Mouse (Mus musculus) cerebellum, postnatal 36 days (tissue): ENCODE results near the gene Map3k12.

Source experiments
- DNase-seq, 2 experiments: peaks; one replicate each; pipeline ENCODE4 v3.0.0; 2021 to 2022; ENCODE audit warnings: mixed read lengths in 2 of 2

Gene Map3k12

DNA sequence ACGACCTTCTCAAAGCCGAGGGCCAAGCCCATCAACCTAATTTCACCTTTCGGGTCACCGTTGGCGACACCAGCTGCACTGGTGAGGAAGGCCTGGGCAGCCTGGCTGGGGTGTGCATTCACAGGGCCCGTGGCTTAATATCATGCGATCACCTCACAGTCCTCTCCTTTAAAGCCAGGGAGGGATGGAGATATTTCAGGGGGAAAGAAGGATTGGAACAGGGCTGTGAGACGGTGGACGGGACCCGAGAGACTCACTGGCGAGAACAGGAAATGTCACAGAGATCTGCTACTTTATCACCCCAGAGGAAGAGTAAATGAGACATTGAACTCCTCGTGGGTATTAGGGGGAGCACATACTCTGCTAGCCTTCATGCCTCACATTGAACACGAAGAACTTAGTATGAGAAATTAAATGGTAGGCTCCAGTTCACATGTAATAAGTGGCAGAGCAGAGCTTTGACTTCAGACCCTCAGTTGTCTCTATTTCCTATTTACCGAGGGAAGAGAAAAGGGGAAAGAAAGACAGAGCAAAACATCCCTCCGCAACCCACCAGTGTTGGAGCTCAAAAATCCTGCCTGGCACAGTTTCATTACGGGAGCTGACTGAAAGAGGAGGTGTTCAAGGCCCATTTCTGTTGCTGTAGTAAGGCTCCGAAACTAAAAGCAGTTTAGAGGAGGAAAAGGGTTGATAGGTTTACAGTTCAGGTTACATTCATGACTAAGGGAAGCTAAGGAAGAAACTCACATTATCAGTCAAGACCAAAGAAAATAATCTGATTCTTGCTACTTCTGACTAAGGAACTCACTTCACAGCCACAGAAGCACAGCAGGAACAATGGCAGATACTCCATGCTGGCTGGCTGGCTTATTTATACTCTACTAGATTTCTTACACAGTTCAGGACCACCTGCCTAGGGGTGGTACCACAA, 2.6 kb upstream of the Map3k12 start:
- no peak for DNase-seq

DNA sequence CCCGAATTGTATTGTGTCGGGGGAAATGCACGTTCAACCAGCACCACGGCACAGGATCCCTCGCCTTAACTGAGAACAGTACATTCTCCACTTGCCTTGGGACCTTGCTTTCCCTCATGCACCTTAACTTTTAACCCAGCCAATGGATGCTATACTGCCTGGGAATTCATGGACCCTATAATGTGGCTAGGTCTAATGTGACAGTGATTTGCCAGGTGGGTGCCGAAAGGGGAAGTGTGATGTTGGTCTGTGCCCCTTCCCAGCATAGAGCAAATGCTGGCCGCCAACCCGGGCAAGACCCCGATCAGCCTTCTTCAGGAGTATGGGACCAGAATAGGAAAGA, 2.0 kb upstream of the Map3k12 start:
- DNase-seq, result no peak

DNA sequence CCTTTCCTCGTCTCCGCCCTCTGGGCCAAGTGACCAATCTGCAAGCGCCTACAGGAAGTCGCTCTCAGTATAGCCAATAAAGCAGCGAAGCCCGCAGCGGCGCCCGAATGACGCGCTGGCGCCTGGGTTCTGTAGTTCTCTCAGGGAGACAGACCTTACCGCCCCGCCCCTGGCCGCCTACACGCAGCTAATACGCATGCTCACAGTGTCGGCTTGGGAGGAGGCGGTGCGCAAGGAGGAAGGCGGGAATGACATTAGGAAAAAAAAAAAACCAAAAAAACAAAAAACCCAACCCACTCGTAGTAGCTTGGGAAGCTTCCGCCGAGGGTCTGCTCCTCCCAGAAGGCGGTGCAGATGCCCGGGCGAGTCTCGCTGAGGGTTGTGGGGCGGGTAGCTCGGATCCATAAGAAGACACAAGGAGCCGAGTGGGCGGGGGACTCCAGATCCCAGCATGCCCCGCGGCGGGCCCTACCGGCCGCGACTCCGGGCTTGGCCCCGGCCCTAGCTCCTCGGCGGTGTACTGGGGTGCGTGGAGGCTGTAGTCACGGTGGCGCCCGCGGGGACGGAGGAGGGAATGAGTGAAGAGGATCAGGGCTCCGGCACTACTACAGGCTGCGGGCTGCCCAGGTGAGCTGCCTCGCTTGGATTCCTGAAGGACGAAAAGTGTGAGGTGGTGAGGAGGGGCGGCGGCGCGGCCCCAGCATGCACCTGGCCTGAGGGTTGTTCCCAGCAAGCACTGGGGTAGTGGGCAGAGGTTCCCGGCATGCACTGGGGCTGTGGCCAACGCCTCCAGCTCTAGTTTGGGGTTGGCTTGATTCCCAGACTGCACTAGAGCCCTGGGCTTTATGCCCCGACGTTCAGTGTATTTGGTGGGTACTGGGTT, 1.4 kb upstream of the Map3k12 start, which contains the start of gene Tarbp2:
Gene Tarbp2 (plus strand): TSS at position 217 of the 883 bp plus-strand sequence.
- DNase-seq, result peak; percentile 99

DNA sequence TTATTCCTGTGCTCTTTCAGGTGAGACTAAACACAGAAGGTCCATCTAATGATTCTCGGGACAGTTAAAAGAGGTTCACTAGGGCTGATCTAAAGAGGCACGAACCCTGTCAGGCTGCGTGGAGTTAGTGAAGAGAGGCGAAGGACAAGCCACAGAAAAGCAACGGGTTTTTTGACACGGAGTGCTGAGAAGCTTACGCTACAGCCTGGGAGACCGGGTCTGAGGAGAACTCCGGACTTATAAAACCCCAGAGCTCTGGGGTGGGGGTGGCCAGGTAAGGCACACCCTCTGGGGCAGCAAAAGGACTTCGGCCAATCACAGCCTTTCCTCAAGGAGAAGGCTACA, 739 bp upstream of the Map3k12 start:
- DNase-seq, result no peak

DNA sequence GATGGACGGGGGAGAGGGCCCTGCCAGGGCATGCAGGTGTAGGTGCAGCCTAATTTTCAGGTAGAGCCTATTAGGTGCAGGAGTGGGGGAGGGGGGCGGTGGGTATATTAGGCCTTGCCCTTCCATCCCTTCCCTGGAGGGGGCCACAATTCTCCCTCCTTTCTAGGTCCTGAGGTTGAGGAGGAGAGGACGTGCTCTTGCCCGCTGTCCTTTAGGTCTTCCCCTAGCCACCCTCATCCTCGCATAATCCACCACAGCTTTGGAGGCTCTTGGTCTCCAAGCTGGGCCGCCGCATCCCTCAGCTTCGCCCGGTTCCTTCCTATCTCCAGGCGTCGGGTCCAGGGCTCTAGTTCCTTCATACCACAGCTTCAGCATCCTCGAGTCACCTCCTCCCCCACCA, 571 bp downstream of the Map3k12 start:
- peak; percentile 59 to 63 for DNase-seq

DNA sequence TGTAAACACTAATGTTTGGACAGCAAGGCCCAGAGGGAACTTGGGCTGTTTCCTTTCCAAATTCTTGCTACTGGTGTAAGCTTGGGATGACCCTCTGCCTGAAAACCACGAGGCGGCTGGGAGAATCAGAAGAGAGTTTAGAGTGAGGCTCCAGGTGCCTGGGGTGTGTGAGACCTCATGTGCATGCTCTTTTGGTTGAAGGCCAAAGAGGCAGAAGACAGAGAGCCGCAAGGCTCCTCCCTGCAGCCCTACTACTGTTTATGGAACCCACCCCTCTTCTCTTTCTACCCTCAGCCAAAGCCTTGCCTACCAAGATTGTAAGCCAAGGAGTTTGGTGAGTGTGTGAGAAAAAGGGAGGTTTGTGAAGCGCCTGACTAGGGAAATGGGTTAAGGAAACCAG, 1.1 kb downstream of the Map3k12 start:
- no peak for DNase-seq

DNA sequence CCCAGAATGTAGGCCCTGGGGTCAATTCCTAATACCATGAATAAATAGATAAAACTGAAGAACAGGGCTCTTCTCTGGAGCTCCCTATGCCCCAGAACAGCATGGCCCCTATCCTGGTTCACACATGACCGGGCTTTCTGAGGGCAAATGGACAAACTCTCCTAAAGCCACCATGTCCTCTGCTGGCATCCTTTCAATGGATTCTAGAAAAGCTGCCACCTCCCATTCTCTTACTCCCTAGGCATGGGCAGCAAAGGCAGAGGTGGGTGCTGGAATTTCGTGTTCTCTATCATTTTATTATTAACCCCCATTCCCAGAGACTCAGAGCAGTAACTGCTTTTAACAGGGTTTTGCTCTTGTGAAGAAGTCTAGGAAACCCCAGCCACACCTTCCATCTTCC, 1.6 kb downstream of the Map3k12 start:
- no peak for DNase-seq

DNA sequence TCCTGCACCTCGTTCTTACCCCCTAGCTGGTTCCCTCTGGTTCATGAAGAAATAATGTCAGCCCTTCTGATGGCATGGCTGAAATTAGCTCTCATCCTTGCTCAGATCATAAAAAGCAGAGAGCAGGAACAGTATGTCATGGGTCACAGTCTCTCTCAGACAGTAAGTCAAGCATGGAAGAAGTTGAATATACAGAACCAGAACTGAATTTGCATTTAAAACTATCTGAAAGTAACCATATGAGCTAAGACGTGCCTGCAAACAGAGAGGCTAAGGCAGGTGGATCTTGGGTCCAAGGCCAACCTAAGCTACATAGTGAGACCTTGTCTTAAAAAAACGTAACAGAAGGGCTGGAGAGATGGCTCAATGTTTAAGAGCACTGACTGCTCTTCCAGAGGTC, 3.9 kb downstream of the Map3k12 start:
- DNase-seq, result no peak

DNA sequence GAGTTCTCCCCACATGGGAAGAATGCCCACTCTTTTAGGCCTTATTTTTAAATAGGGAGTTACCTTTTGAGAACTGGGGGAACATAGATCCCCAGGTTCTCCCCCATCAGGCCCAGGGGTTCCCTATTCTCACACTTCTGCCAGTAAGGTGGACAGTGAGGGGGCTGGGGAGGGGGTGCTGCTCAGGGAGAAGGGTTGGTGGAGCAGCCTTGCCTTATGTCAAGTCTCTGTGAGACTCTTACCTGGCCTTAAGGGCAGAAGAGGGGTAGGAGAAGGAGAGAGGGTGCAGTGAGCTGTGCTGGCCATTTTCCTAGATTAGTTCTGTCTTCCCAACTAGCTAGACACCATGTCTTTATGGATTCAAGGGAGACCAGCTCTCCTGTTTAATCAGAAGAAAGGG, 4.4 kb downstream of the Map3k12 start:
- no peak for DNase-seq

DNA sequence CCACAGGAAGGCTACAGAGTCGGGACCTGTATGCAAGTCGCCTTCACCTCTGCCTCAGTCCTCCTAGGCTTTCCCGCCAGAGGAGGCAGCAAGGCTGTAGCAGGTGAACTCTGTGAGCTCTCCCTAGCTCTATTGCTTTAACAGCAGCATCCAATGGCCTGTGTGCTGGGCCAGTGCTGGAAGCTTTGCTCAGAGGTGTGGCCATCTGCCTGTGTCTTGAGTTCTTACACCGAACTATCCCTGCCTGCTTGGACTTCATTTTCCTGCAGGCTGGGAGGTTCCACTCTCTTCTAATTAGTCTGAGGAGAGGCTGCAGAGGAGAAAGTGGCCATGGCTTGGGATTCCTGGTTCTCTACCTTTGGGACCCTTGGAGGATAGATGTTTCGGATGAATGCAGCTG, 4.9 kb downstream of the Map3k12 start:
- DNase-seq, result no peak

DNA sequence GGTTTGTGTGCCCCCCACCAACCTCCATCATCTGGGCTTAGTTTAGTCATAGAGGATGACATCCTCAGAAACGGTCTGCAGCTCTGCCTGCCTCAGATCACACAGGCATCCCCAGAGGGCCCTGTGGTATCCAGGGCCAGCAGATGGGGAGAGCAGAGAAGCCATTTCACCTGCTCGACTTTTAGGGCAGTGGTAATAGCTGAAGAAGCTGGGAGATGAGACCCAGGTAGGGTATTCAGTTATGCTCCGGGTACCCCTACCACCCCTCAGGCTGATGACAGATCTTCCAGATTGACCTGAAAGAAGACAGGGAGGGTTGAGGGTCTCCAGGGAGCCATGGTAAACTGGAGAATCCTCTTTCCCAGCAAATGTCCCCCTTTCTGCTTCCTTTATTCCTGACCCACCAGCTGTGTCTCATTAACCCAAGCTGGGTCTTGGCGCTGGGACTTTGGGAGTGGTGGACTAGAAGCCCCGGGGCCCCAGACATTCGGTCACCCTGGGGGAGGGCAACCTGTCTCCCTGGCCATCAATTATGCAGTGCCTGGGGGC, 5.5 kb downstream of the Map3k12 start:
- DNase-seq, result no peak

DNA sequence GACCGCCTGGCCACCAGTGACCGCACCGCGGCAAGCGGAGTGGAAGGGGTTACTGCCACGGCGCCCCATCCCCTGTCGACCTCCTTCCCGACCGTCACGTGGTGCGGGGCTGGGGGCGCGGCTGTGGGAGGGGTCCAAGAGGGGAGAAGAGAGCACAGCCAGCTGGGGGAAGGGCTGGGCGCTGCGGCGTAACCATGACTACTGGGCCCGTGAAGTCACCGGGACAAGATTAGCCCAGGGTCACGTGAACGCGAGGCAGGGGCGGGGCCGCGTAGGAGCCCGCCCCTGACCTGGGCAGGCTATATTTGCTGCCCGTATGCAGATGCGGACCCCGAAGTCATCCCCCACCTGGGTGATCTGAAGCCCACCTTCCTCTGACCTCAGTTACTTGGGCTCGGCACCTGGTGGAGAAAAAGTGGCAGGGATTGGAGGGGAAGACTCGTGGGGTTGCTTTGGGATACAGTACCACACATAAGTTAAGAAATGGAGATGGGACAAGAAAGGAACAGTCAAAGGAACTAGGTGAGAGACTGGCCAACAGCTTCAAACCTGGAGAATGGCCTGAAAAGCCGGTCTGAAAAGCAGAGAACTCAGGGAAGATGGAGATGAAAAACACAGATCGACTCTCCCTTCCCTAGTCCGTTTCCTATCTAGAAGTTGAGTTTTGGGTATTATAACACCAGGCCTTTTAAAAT, 6.1 kb downstream of the Map3k12 start:
- DNase-seq, result peak; percentile 76 to 83

DNA sequence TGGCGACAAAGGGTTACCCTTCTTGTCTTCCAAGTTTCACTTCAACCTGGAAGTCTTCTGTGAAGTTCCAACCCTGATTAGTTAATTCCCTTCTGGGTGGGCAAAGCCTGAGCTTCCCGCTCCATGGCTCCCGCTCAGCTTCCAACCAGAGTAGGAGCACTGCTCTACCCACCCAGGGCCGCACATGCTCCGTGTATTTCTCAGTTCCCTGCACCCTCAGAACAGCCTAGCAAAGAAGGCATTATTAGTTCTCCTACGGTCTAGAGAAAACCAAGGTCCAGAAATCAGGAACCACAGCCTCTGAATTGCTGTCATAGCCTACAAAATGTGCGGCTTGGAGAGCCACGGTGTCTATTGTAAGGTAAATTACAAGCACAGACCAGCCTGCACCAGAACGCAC, 6.8 kb downstream of the Map3k12 start:
- DNase-seq, result no peak

DNA sequence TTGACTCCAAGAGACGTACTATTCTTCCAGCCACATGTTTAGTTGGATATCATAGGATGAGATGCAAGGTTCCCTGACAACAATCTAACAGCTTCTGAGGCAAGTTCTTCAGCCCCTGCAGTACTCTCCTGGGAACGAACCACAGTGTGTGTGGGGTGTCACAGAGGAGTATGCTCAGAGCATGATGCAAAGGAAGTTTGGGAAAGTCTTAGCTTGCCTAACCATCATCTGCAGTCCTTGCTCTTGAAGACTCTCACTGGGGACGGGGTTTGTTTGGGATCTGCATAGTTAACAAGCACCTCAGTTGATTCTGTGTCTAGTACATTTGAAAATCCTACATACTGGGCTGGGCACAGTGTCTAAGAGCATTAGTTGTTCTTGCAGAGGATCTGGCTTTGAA, 8.5 kb downstream of the Map3k12 start:
- DNase-seq, result no peak

DNA sequence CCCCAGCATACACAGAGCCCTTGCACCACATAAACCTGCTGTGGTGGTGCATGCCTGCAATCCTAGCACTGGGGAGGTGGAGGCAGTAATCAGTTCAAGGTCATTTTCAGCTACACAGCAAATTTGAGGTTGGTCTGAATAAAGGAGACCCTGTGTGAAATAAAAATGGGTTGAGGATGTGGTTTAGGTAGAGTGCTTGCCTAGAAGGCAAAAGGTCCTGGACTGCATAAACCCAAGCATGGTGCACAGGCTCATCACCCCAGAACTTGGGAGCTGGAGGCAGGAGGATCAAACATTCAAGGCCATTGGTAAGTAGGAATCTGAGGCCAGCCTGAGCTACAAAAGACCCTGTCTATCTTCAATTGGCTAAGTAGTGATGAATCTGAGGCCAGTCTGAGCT, 9.3 kb downstream of the Map3k12 start:
- no peak for DNase-seq

DNA sequence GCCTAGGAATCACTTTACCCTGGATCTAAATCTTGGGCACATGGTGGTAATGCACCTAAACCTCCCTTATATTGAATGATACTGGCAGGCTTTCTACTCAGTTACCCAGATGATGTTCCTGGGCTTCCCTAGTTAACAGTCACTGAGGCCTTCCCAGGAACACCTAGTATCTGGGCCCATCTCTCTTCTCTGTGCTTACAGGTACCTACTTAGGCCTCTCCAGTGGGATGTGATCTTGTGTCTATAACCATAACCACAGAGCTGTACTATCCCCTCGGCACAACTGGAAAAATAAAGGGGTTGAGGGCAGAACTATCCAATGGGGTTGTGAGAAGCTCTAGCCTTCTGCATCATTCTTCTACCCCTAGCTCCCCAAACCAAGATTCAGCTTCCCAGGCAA, 10.0 kb downstream of the Map3k12 start:
- DNase-seq, result no peak

DNA sequence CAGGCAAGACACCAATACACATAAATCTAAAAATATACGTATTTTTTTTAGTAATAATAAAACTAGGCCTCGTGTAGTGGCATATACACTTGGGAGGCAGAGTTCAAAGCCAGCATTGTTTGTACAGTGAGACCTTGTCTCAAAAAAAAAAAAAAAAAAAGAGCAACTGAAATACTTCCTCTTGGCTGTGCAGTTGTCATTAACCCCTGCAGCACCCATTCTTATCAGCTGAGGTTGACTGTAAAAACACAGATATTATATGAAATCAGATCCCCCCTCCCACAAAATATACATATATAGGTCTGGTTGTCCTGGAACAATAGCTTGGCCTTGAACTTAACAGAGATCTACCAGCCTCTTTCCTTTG, 10.4 kb downstream of the Map3k12 start:
- DNase-seq, result no peak

DNA sequence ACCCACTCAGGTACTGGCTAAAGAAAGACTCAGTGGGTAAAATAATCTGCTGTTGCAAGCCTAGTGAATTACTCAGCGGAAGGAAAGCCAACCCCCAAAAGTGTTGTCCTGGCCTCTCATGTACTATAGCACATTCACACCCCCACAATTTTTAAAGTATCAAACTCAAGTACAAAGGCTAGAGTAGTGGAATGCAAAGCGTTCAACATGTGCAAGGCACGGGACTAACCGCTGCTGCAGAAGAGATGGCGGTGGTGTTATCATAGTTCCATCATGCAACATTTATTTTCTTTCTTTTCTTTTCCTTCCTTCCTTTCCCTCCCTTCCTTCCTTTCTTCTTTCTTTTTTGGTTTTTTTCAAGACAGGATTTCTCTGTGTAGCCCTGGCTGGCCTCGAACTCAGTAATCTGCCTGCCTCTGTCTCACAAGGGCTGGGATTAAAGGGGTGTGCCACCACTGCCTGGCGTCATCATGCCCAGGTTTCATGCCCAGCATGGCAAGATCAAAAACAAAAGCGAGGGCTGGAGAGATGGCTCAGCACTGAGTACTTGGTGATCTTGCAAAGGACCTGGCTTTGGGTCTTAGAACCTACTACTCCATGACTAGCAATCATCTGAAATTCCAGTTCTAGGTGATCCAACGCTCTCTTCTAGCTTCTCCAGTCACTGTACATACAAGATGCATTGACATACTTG, 10.9 kb downstream of the Map3k12 start:
- DNase-seq, result no peak

DNA sequence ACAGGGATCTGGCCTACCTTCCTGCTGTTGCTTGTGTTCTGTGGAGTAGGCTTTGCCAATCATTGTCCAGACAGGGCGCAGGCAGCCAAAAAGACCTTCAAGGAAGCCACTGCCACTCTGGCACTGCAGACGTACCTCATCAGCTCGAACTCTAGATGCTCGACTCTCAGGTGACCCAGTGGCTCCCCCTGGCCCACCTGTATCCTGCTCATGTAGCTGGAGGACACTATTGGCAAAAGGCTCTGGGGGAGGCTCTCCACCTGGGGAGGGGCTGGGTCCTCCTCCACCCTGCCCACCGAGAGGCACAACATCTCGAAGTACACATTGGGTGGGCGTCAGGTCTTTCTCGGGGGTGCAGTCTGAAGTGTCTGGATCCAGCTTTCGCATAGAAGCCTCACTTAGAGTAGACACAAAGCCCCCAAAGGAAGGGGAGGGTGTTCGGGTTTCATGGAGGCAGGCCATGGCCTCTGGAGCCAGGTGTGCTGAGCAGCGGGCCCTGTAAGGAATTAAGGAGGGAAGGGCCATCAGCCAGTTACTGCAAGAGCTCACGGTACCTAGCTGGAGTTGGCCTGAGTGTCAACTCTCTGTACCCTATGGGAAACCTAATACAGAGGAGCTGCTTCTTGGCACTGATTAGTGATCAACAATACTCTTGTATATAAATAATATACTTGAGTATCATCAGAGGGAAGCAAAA, 11.6 kb downstream of the Map3k12 start:
- DNase-seq, result peak in 1 of 2 experiments; percentile 14

DNA sequence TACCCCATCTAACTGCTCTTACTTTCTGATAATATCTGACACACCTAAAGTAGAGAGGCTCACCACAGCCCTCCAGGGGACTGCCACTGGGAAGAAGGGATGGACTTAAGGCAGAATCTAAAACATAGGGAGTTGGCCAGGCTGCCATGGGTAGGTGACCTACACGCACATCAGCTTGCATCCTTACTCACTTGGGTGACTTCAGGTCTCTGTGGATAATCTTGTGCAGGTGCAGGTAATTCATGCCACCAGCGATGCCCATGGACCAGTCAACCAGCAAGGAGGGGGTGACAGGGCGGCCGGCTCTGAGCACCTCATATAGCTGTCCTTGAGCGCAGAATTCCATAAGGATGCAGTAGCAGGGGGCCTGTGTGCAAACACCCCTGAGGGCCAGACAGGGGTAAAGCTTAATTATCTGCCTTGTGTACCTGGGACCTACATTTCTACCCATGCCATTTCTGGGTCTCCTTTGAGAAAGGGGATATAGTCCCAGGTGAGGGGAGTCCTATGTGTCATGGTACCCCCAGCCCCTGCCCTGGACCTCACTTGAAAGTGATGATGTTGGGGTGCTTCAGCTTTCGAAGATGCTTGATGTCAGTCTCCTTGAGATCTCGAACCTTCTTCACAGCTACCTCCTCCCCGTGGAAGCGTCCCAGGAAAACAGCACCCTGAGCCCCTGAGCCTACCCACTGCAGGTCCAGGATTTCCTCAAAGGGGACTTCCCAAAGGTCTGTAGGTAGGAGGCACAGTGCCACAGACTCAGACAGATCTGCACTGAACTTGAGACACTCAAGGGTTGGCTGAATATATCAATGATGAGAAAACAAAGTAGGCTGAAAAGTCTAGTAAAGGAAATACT, 12.7 kb downstream of the Map3k12 start:
- DNase-seq, result no peak

DNA sequence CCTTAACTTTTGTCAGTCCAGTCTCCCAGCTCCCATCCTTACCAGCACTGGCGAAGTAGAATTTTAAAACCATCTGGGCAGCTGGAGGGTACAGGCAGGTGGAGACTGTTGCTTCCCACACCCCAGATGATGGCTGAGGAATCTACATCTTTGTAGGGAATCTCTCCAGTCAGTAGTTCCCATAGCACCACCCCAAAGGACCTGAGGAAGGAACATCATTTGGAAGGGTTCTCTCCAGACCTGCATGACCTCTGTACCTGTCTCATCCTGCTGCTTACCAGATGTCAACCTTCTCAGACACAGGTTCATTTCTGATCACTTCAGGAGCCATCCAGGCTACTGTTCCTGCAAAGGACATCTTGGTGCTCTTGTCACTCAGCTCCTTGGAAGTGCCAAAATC, 13.4 kb downstream of the Map3k12 start, which contains the start of gene Gm10337:
Gene Gm10337 (plus strand): TSS at position 276 of the 400 bp plus-strand sequence.
- DNase-seq, result no peak
